Mouse (Mus musculus): ENCODE results near the gene Gm11111.

Gm11111 gene

GRCm38 (mm10) chr5:98582051-98582450 is 29.6 kb downstream of the Gm11111 start:
- DNase-seq (ENCODE audit: extremely low read depth, low read depth) = no peak

GRCm38 (mm10) chr5:98585915-98586314 is 33.4 kb downstream of the Gm11111 start:
- no peak for DNase-seq (ENCODE audit: extremely low read depth, low read depth)

All from MEL-GATA-1-ER (cell line).